Mouse (Mus musculus) lung, postnatal 0 days (tissue): ENCODE results near the gene Pm20d1. TPM values are rescaled to one million over a fixed set of nuclear protein-coding genes. Genes with fewer than 3 reads are reported as not detected.

Experiments used
- ATAC-seq: fragments of 200-750 bp; cut with Nextera tagmentation; 2 replicates; pipeline ENCODE4 v1.8.0; 2017; ENCODE audit warnings: moderate library complexity
- DNase-seq: peaks from one replicate; pipeline ENCODE4 v3.0.0-alpha.2; 2016; ENCODE audit warnings: low spot score
- H3K27ac ChIP-seq: fragments of 300-500 bp; sonication (generic); 2 replicates; pipeline ENCODE4 v1.5.1; 2014; ENCODE audit warnings: antibody characterized with exemption, mild to moderate bottlenecking, low read length, mixed read lengths
- H3K27me3 ChIP-seq: fragments of 300-500 bp; sonication (generic); replicated peaks from 2 replicates; pipeline ENCODE4 v1.6.1; 2014; ENCODE audit warnings: low read length, mixed read lengths; ENCODE audit not compliant: insufficient read depth
- H3K36me3 ChIP-seq: fragments of 300-500 bp; sonication (generic); 2 replicates; pipeline ENCODE4 v1.6.1; 2014; ENCODE audit warnings: low read length, mixed read lengths; ENCODE audit not compliant: insufficient read depth
- H3K4me1 ChIP-seq: fragments of 300-500 bp; sonication (generic); 2 replicates; pipeline ENCODE4 v1.6.1; 2014; ENCODE audit warnings: antibody characterized with exemption, low read depth, low read length, mixed read lengths; ENCODE audit not compliant: insufficient read depth
- H3K4me2 ChIP-seq: fragments of 300-500 bp; sonication (generic); replicated peaks from 2 replicates; pipeline ENCODE4 v1.6.1; 2014; ENCODE audit warnings: low read depth, mild to moderate bottlenecking, low read length, moderate library complexity, mixed read lengths
- H3K4me3 ChIP-seq: fragments of 300-500 bp; sonication (generic); 2 replicates; pipeline ENCODE4 v1.5.1; 2014; ENCODE audit warnings: low read depth, low read length
- H3K9ac ChIP-seq: fragments of 300-500 bp; sonication (generic); replicated peaks from 2 replicates; pipeline ENCODE4 v1.6.1; 2014; ENCODE audit warnings: low read depth, mild to moderate bottlenecking
- H3K9me3 ChIP-seq: fragments of 300-500 bp; sonication (generic); 2 replicates; pipeline ENCODE4 v1.6.1; 2016; ENCODE audit warnings: low read length, mixed read lengths
- CTCF ChIP-seq: IDR thresholded peaks from 2 replicates; pipeline ENCODE4 v1.5.1; 2016; ENCODE audit warnings: antibody characterized with exemption, mild to moderate bottlenecking
- EP300 ChIP-seq: IDR thresholded peaks from 2 replicates; pipeline ENCODE4 v1.6.1; 2016; ENCODE audit warnings: antibody characterized with exemption, mild to moderate bottlenecking, control low read depth
- WGBS: fragments of 180-500 bp; shearing (Covaris S2); extraction: QIAGEN DNeasy Blood & Tissue Kit; methylation state at CpG from one replicate; pipeline ENCODE4 v1.1.7; 2014; 5-methylcytosine and 5-hydroxymethylcytosine counted together
- polyA plus RNA-seq: library from polyadenylated mRNA; unstranded; fragments of >200 nt; fragmentation: Nextera tagmentation; extraction: Ambion mirVana; gene quantifications from 2 replicates; pipeline ENCODE4 v1.2.1, GENCODE M21; 2015

Pm20d1 gene
- polyA plus RNA-seq, 1 experiment from 2014 or later, result 1.6 TPM

GRCm38 (mm10) chr1:131823563-131823962 is 26.4 kb downstream of the Pm20d1 start:
- DNase-seq (no peak), ATAC-seq (no peak)
- H3K4me2 ChIP-seq, result no peak overlapping the region
- no peak overlapping the region for H3K9ac ChIP-seq
- no peak overlapping the region for H3K4me3 ChIP-seq
- peaks cover 9% of the 10 kb centered on the region for H3K4me1 ChIP-seq
- no peak for TF ChIP-seq CTCF
- TF ChIP-seq EP300, result no peak
- H3K27ac ChIP-seq, result no peak overlapping the region
- H3K9me3 ChIP-seq, result 0 out of 2 replicates have a peak, but pooled peaks cover 4% of the 10 kb centered on the region
- WGBS, result 30% methylated on average over 5 of the region's 5 CpGs
- no peaks in the 10 kb centered on the region for H3K36me3 ChIP-seq
- no peaks in the 10 kb centered on the region for H3K27me3 ChIP-seq

GRCm38 (mm10) chr1:131824528-131825181 is 27.5 kb downstream of the Pm20d1 start:
- H3K9ac ChIP-seq, result no peak overlapping the region
- no peak for ATAC-seq

DNA sequence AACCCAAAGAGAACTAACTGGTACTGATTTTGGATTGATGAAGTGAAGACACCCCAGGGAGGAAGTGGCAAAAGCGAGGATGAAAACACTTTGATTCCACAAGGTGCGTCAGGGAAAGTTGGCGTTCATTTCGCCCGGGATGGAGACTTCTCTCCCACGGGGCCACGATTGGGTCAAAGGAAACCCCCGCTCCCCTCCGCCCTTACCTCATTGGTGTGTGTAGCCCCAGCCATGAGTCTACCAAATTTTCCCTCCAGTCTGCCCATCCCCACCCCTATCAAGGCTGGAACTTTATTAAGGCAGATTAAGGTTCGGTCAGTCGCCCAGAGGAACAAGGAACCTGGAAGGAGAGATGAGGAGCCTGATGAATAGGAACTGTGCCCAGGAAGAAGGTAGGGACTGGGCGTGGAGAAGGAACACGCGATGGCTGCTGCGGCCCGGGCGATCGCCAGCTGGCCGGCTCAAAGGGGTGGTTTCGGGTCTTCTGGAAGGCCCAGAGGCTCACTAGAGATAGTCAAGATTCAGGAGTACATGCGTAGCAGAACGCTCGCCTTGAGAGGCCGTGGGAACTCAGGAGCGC is 30.1 kb downstream of the Pm20d1 start, which contains the start of gene Slc41a1:
Gene Slc41a1 (plus strand): TSS at position 287 of the 580 bp plus-strand sequence.
- WGBS, result 3% methylated on average over 20 of the region's 25 CpGs
- H3K4me1 ChIP-seq, result peaks cover 18% of the 10 kb centered on the region
- no peak for TF ChIP-seq CTCF
- 0 out of 2 replicates have a peak, but pooled peaks have one; percentile 2 for TF ChIP-seq EP300
- peak within 1 kb of the TSS; percentile 87 for H3K4me2 ChIP-seq
- H3K9me3 ChIP-seq, result no peaks in the 10 kb centered on the region
- no peak for DNase-seq
- peak within 1 kb of the TSS; percentile 66 for H3K4me3 ChIP-seq
- ATAC-seq, result peak; percentile 50
- no peaks in the 10 kb centered on the region for H3K36me3 ChIP-seq
- H3K27me3 ChIP-seq, result no peaks in the 10 kb centered on the region
- peak within 1 kb of the TSS; percentile 82 for H3K9ac ChIP-seq
- peak within 1 kb of the TSS; percentile 76 for H3K27ac ChIP-seq

More at GRCm38 (mm10) chr1:131824528-131825181, 27.5 kb downstream of the Pm20d1 start:
- no peak overlapping the region for H3K4me2 ChIP-seq
- DNase-seq, result no peak
- H3K4me3 ChIP-seq, result no peak overlapping the region
- H3K27ac ChIP-seq, result no peak overlapping the region
- no peaks in the 10 kb centered on the region for H3K9me3 ChIP-seq
- H3K36me3 ChIP-seq, result no peaks in the 10 kb centered on the region
- no peak for TF ChIP-seq CTCF
- TF ChIP-seq EP300, result no peak
- 83% methylated on average over 11 of the region's 11 CpGs for whole genome bisulfite sequencing
- H3K27me3 ChIP-seq, result no peaks in the 10 kb centered on the region
- H3K4me1 ChIP-seq, result peaks cover 17% of the 10 kb centered on the region

DNA sequence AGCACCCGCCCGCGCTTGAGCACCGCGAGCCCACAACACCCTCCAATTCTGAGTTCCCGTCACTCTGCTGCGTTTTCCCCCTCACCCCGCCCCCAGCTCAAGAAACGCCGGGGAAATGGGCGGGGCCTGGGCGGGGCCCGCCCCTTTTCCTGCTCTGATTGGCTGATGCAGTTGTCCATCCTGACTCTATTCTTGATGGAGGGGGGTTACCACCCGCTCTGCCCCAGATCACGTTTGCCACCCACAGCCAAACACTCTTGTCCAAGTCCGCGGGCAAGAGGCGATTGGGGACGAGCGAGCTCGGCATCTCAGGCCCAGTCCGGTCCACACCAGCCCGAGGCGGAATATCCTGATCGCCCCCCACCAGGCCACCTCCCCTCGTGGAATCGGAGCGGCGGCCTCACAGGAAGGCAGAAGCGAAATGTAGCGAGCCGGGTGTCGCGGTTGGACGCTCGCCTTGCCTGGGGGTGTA is 30.6 kb downstream of the Pm20d1 start:
- H3K36me3 ChIP-seq, result no peaks in the 10 kb centered on the region
- DNase-seq (peak; percentile 95), ATAC-seq (peak; percentile 97)

DNA sequence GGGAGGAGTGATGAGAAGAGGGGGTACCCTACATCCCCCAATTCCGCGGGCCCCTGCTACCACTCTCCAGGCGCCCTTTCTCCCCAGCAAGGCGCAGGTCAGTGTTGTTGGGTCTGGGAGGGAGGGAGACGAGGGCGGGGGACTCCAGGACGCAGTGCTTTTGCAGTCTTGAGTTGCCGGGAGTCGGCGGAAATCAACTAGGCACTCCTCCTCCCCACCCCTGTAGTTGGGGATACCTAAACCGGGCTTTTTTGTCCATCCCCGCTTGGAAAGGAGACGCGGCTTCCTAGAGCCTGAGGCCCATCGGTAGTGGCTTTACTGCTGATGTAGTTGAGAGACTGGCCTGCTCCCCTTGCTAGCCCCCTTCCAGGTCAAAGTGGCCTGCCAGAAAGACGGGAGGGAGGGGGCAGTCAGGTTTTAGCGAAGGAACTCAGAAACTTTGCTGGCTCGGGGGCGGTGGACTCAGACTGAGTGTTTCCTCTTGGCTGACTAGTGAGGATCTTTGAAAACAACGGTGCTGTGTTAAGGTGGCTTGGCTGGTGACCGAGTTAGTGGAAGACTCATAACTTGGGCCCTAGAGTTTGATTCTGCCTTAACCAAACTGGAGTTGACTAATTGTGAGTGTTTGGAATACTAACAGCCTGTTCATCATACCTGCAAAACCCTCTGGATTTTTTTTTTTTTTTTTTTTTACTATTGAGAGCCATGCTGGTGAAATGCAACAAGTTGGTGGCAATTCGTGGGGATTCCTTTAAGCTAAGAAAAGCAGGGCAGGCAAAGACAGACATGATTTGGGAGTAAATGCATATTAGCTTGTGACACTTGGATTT is 31.3 kb downstream of the Pm20d1 start:
- H3K36me3 ChIP-seq, result no peaks in the 10 kb centered on the region
- peak overlapping the region; percentile 87 for H3K4me2 ChIP-seq
- H3K4me3 ChIP-seq, result peak overlapping the region; percentile 66
- DNase-seq, result peak; percentile 63
- peak overlapping the region; percentile 82 for H3K9ac ChIP-seq
- TF ChIP-seq CTCF (no peak), EP300 (no peak)
- no peaks in the 10 kb centered on the region for H3K9me3 ChIP-seq
- H3K27ac ChIP-seq, result peak overlapping the region; percentile 63
- peak; percentile 69 for ATAC-seq
- H3K27me3 ChIP-seq, result no peaks in the 10 kb centered on the region
- H3K4me1 ChIP-seq, result peaks cover 18% of the 10 kb centered on the region
- 4% methylated on average over 17 of the region's 22 CpGs for WGBS

More for the DNA sequence above, 30.6 kb downstream of the Pm20d1 start:
- peaks cover 18% of the 10 kb centered on the region for H3K4me1 ChIP-seq
- peak overlapping the region; percentile 82 for H3K9ac ChIP-seq
- WGBS, result 2% methylated on average over 31 of the region's 36 CpGs
- H3K27ac ChIP-seq, result peak overlapping the region; percentile 76
- no peaks in the 10 kb centered on the region for H3K9me3 ChIP-seq
- H3K4me3 ChIP-seq, result peak overlapping the region; percentile 66
- peak overlapping the region; percentile 87 for H3K4me2 ChIP-seq
- no peaks in the 10 kb centered on the region for H3K27me3 ChIP-seq
- 0 out of 2 replicates have a peak, but pooled peaks have one; percentile 6 for TF ChIP-seq EP300
- no peak for TF ChIP-seq CTCF

GRCm38 (mm10) chr1:131829279-131829678 is 32.1 kb downstream of the Pm20d1 start:
- Histone ChIP-seq H3K4me2 (peak overlapping the region; percentile 87), H3K27ac (no peak overlapping the region), H3K9ac (no peak overlapping the region), H3K9me3 (no peaks in the 10 kb centered on the region), H3K27me3 (no peaks in the 10 kb centered on the region), H3K4me1 (peaks cover 18% of the 10 kb centered on the region), H3K36me3 (no peaks in the 10 kb centered on the region), H3K4me3 (no peak overlapping the region)
- ATAC-seq (no peak), DNase-seq (no peak)
- TF ChIP-seq CTCF (no peak), EP300 (no peak)
- 41% methylated on average over 5 of the region's 5 CpGs for WGBS
